Mouse (Mus musculus): Measurements from ENCODE around the gene Insr.
"Not testable (repeated sequence)": the region's sequence is repeated elsewhere in the genome, so short reads cannot be mapped to it uniquely, and the experiment has no call there.

The Insr gene

DNA sequence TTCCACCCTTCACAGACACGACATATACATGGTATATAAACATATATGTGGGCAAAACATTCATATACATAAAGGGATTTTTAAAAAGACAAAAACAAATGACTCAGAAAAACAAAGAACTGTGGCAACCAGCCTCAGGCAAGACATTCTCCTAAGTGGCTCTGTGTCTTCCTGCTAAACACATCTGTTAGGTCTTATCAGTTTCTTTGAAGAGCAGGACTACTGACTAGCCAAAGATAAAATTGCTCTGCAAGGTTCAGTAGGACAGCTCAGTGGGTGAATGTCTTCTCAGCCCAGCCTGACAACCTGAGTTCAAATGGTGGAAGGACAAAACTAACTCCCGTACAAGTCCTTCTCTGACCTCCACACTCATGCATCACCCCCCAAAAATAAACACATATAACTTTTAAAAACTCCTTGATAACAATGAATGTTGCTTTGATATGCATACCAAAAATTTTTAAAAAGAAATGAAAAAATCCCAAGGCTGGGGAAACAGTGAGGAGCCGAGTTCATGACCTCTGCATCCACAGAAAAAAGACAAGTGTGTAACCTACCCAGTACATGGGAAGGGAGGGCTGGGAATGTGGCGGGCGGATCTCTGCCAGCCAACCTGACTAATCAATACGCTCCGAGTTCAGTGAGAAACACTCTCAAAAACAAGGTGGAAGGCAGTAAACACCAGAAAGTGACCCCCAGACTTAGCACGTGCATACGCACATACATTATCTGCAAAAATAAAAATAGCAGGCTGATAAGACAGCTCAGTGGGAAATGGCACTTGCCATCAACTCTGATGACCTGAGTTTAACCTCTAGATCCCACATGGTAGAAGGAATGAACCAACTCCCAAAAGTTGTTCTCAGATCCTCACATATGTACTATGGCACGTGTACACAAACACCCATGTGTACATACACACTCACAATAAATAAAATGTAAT lies 49.0 kb downstream of the Insr start:
- DNase-seq = no peak

DNA sequence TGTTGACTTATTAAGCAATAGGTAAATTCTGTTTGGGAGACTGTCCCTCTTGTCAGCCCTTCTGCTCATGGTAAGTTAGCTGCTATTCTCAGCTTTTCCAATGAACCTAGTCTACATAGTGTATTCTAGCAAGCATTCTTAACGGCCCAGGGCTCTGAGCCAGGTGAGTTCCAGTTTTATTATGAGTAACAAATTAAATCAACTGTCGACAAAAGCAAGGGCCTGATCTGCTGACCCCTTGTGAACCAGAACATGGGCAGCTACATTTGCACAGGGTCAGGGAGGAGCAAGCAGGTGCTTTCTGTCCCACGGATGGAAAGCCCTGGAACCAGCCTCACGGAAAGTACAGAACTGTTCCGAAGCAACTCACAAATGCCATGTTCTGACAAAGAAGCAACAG lies 52.0 kb downstream of the Insr start:
- no peak for DNase-seq

DNA sequence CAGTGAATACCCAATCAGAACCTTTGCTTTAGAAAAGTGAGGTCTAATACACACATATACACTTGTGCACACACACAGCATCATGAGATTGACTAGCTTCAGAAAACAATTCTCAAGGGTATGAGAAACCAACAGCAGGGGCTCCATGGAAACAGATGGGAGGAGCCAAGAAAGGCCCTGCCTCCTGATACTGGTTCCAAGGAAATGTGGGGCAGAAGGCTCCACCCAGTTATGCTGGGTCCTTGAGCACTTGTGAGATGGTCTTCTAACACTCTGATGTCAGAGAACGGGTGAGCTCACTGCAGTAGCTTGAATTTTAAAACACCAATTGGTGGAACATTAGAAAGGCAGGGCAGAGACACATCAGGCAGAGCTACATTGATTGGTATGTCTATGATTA lies 53.7 kb downstream of the Insr start:
- no peak for DNase-seq

DNA sequence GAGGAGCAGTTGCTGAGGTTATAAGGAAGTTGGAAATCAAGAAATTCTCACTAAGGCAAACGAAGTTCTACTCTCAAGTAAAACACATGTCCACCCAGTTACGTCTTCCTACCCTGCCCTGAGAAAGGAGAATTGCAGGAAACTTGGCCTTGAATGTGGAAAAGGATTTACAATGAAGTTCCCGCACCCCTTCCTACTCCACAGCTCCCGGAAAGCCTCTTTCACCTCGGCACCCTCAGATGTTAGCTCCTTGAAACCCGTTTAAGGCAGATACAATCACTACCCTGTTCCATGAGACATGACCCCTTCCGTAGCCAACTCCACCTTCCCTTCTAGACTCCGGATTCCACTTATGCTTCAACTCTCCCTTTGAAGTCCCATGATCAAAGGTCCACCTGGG lies 54.2 kb downstream of the Insr start:
- DNase-seq = no peak

DNA sequence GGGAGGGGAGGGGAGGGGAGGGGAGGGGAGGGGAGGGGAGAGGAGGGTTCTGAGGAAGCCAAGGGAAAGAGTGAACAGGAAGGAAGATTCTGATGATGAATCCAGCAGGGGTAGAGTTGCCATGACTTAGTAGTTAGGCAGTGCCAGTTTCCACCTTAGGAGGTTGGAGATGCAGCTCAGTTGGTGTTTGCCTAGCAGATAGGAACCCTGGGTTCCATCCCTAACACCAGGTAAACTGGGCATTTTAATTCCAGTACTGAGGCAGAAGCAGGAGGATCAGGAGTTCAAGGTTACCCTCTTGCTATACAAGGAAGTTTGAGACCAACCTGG lies 56.8 kb downstream of the Insr start:
- no peak for DNase-seq

DNA sequence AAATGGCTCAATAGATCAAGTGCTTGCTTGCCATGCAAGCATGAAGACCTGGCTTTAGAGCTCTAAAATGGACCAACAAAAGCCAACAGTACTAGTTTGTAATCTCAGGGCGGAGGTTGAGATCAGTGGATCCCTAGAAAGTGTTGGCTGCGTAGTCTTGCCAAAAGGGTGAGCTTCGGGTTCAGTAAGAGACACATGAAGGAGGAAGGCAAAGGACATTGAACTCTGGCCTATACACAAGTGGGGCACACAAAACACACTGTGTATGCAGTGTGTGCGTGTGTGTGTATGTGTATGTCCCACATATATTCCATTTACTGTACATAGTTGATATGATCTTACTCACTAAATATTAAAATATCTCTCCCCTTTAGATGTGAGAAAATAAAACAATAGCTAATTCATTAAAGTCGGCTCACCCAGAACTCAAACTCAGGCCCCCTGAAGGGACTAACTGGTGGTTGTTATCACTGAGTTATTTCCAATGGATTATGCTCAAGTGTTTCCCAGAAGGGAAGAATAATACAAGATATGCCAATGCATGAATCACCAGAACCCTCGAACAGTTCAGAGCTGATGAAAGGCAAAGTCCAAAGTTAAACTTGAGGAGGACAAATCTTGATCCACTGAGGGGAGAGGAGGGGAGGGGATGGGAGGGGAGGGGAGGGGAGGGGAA lies 57.3 kb downstream of the Insr start:
- no peak for DNase-seq

DNA sequence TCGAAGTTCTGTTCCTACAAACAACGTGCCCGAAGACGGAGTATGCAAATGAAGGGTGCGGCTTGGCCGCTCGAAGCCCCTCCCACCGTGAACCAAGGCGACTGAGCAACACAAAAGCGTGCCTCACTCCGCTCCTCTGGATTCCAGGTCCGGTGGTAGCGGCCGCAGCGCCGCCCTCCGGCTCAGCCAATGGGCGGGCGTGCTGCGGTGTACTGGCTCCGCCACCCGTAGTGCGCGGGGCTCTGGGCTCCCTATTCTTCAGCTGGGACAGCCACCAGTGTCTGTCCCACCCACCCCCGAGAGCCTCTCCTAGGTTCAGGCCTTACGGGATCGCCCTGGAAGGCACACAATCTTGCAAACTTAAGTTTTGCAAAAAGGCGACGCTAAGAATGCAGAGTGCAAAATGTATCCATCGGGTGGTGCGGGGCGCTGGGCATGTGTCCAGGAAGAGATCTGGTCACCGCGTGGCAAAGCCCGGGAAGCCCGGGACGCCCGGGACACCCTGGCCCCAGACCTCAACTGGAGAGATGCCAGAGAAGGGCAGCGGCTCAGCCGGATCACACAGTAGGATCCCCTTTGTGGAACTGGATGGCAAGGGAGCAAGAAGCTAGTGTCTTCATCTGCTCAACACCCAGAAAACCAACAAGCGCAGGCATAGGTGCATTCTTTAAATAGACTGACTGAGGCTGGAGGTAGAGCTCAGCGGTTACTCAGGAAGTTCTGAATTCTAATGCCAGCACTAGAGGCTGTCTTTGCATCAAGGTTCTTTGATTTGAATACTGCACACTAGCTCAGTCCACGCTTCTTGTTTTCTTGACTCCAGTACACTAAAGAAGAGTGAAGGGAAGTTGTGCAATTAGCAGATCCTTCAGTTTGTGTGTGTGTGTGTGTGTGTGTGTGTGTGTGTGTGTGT lies 58.1 kb downstream of the Insr start:
- peak; percentile 81 to 83 for DNase-seq

DNA sequence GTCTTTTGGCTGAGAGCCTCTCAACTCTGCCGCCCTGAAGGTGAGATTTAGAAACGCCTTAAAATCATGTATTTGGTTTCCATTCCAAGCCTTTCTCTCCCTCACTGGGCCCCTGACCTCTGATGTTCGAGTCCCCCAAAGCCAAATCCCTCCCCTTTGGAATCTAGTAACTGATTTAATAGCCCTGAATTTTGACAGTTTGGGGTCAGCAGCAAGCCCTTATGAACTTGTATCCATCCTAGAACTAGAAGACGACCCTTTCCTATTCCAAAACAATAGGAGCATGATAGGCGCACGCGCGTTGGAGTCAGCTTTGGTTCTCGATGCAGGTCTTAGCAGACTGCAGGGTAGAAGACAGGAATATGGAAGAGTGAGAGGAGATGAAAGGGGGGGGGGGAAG lies 58.9 kb downstream of the Insr start:
- no peak for DNase-seq

DNA sequence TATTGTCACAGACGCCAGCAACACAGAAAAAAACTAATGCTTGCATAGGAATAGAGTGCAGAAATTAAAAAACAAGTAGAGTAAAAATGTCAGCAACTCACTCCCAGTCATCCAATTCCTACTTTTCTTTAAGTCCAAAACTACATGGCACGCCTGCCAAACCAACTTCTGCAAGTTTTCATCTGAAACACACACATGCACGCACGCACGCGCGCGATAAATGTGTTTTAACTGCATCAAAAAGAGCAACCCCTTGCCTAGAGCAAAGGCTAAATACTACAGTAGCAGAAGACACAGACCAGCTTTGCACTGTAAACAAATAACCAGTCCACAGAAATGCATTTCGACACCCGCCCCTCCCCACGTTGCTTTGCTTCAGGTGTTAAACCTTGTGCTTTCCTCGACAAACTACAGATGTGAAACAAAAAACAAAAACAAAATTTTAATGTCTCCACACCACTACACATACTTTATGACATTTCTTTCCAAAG lies 59.5 kb downstream of the Insr start:
- DNase-seq = no peak

DNA sequence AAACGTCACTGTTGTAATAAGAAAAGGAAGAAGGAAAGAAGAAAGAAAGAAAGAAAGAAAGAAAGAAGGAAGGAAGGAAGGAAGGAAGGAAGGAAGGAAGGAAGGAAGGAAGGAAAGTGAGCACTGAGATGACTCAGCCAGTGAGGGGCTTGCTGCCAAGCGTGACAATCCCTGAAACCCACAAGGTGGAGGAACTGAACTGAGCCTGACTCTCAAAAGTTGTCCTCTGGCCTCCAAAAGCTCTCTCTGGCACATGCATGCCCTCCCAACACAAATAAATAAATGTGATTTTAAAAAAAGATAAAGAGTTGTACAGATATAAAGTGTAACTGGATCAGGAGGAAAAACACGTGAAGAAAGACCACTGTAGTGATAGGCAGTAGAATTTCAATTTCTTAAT lies 60.2 kb downstream of the Insr start:
- no peak for DNase-seq

DNA sequence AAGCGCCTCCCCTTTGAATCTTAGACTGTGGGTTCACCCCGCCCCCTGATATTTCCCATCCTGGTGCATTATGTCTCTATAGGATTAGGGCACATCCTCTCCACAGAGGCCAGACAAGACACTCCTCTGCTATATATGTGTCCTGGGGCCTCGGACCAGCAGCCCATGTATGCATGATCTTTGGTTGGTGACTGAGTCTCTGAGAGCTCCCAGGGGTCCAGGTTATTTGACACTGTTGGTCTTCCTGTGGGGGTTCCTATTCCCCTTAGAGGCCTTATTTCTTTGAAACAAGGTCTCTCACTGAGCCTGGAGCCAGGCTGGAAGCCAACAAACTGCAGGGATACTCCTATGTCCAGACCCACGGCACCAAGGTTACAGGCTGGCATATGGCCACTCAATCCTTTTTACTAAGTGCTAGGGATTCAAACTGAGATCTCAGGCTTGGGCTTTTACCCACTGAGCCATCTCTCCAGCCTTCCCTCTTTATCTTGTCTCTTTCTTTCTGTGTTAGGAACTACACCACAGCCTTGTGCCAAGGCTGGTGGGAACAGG lies 62.8 kb downstream of the Insr start:
- no peak for DNase-seq

DNA sequence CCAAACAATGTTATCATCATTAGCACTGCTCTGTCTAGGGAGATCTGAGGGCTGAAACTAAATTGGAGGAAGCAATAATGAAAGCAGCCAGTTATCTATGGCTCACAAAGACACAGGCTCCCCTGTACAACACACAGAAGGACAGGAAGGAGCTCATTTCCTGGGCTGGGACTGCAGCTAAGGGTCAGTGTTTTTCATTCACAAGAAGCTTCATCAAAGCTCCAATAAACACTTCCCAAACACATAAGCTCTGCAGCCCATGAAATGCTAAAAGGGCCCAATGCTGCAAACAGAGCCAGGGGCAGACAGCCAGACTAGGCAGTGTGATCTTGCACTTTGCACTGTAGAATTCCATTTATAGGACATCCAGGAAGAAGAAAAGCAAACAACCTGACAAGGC lies 63.9 kb downstream of the Insr start:
- no peak for DNase-seq

DNA sequence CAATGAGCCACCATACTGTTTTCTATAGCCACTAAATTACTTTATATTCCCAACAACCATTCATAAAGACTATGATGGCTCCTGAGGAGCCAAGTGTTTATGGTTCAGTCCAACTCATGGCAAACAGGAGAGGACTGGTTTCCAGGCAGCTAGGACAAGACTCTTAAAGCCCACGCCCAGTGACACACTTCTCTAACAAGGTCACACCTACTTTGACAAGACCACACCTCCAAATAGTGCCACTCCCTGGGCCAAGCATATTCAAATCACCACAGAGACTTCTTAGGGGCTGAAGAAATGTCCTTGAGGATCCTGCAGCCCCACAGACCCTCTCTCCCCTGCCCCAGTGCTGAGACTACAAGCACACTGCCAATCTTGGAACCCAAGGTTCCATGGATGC lies 64.8 kb downstream of the Insr start:
- DNase-seq = no peak

DNA sequence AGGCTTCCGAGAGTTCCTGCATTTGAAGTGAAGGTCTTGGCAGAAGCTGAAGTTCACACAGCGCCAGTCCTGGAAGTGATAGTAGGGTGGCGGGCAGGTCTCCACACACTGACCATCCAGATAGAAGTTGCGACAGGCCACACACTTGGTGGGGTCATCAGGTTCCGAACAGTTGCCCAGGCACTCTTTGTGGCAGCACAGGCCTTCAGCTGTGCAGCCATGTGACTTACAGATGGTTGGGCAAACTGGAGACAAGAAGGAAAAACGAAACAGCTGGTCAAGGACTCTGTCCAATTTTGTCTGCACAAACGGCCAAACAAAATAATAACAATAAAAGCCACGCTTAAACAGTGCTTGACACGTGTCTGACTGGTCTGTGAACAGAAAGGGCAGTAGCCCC lies 68.0 kb downstream of the Insr start:
- no peak for DNase-seq

DNA sequence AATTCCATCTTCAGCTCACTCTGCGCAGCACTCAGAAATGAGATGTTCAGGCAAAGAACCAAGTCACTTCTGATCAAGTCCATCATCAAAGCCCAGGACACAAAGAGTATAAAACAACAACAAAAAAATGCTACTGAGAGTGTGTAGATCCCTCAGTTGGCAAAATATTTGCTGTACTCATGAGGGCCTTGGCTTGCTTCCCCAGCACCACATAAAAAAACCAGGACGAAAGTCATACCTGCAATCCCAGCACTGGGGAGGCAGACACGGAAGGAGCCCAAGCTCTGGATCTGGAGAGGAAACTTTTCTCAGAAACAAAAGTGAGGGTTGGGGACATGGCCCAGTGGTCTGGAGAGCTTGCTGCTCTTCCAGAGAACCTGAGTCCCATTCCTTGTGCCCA lies 69.5 kb downstream of the Insr start:
- DNase-seq = no peak

DNA sequence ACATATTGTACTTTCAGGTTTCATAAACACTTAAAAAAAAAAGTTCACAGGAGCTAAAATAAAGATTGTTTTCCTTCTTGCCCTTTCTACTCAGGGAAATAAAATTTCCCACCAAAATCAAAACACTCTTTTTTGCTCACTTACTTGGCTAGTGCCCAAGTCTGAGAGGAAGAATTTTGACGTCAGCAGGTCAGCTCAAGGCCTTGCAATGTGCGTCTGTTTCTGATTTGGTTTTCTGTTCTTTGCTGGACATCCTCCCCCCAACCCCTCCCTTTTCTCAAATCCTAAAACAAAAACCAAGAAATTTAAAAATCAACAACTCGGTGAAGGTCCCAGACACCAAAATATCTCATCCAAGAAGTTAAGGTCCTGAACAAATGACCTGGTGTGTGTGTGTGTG lies 70.1 kb downstream of the Insr start:
- DNase-seq = no peak

DNA sequence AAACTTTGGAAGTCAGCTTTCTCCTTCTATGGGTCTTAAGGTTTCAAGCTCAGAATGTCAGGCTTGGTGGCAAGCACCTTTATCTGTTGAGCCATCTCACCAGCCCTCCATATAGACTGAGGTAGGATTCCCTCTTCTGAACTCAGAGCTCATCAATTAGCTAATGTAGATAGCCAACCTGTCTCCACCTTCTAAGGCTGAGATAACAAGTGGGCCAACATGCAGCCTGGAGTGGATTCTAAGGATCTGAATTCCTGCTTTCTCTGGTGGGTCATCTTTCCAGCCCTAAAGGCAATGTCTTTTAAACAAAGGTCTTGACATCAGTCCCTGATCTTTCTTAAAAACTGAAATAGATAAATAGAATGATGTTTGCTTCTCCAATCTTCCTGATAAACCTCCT lies 70.7 kb downstream of the Insr start:
- DNase-seq = no peak

DNA sequence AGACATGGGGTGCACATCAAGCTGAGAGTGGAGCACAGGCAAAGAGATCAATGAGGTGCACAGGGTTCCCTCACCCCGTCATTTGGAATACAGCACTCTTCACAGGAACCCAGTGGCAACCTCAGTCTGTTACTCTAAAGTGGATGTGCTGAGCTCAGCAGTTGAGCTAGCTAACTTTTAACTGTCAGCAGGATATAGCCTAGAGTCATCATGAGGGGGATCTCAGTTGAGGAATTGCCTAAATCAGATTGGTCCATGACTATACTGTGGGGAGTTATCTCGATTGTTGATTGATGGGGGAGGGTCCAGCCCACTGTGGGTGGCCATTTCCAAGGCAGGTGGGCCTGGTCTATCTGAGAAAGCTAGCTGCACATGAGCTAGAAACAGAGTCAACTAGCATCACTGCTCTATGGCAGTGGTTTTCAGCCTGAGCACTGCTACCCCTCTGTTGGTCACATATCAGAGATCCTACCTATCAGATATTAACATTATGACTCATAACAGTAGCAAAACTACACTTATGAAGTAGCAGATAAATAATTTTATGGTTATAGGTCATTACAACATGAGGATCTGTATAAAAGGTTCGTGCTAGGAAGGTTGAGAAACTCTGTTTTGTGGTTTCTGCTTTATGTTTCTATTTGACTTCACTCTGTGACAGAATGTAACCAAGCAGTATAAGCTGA lies 74.5 kb downstream of the Insr start:
- no peak for DNase-seq

DNA sequence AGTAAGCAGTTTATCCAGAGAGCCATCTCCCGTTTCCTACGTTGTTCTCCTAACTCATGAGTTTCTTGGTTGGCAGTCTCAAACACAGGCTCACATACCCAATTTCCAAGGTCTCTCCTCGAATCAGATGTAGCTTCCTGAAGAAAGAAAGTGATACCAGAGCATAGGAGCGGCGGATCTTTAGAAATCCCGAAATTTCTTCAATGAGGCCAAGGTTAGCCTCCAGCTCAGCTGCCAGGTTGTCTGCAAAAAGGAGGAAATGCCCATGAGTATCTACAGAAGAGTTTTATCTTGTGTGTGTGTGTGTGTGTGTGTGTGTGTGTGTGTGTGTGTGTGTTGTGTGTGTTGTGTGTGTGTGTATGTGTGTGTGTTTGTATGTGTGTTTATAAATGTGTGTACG lies 76.6 kb downstream of the Insr start:
- DNase-seq = no peak

DNA sequence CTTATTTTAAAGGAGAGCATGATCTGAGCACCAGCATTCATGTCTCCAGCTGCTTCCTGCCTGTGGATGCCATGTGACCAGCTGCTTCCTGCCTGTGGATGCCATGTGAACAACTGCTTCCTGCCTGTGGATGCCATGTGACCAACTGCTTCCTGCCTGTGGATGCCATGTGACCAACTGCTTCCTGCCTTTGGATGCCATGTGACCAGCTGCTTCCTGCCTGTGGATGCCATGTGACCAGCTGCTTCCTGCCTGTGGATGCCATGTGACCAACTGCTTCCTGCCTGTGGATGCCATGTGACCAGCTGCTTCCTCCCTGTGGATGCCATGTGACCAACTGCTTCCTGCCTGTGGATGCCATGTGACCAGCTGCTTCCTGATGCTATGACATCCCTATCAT lies 85.1 kb downstream of the Insr start:
- DNase-seq = not testable (repeated sequence)

DNA sequence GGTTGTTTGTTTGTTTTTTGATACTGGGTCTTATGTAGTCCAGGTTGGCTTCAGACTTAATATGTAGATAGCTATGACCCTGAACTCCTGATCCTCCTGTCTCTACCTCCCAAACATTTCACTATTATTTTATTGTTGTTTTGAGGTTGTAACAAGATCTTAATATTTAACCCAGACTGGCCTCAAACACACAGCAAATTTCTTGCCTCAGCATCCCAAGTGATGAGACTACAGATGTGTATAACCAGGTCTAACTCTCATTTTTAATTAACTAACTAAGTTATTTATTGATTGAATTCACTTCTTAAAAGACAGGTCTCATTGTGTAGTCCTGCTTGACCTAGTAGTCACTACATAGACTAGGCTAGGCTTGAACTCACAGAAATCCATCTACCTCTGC lies 88.4 kb downstream of the Insr start:
- no peak for DNase-seq

DNA sequence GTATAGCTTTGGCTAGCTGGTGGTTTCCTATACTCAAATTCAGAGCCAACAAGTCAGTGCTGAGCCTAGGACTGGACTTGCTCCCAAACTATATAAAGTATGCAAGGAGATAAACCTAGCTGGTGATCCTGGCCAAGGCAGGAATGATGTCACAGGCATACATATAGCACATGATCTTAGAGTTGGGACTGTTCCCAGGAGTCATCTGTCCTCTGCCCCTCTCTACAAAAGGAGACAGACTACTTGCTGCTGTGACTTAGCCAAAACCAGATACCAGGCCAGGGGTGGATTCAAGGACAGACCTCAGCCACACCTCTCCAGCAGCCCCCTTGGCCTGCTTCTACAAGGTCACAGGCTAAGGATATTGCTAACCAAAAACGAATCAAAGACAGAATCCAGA lies 92.0 kb downstream of the Insr start:
- DNase-seq = no peak
